Mouse (Mus musculus): ENCODE results near the gene Asns. TPM values are rescaled to one million over a fixed set of nuclear protein-coding genes. Genes with fewer than 3 reads are reported as not detected.
A peak's percentile ranks its signal among the peaks of the same experiment; 100 is the strongest.
"Not testable (repeated sequence)": the region's sequence is repeated elsewhere in the genome, so short reads cannot be mapped to it uniquely, and the experiment has no call there.

The Asns gene
- polyA plus RNA-seq, 1 experiment from 2014 or later, result 17.0 TPM

- no peak for DNase-seq (ENCODE audit: low spot score)
These were observed 16.7 kb downstream of the Asns start for GRCm38 (mm10) chr6:7676194-7676901.

- DNase-seq (ENCODE audit: low spot score), result no peak
These were observed 20.4 kb downstream of the Asns start for GRCm38 (mm10) chr6:7672438-7673253.

GRCm38 (mm10) chr6:7671429-7671828 lies 21.6 kb downstream of the Asns start:
- DNase-seq (ENCODE audit: low spot score), result no peak

- DNase-seq (ENCODE audit: low spot score), result no peak
These were observed 22.5 kb downstream of the Asns start for GRCm38 (mm10) chr6:7670588-7670987.

- DNase-seq (ENCODE audit: low spot score), result no peak
These were observed 23.3 kb downstream of the Asns start for GRCm38 (mm10) chr6:7669721-7670120.

- DNase-seq (ENCODE audit: low spot score), result no peak
These were observed 24.7 kb downstream of the Asns start for GRCm38 (mm10) chr6:7668332-7668731.

GRCm38 (mm10) chr6:7665902-7666301 lies 27.2 kb downstream of the Asns start:
- DNase-seq (ENCODE audit: low spot score), result not testable (repeated sequence)

GRCm38 (mm10) chr6:7661455-7661854 lies 31.6 kb downstream of the Asns start:
- no peak for DNase-seq (ENCODE audit: low spot score)

GRCm38 (mm10) chr6:7660377-7661080 lies 32.5 kb downstream of the Asns start:
- DNase-seq (ENCODE audit: low spot score), result peak; percentile 26

GRCm38 (mm10) chr6:7656601-7657000 lies 36.5 kb downstream of the Asns start:
- no peak for DNase-seq (ENCODE audit: low spot score)

GRCm38 (mm10) chr6:7648458-7648857 lies 44.6 kb downstream of the Asns start:
- no peak for DNase-seq (ENCODE audit: low spot score)

Other genes with a start within 250 kb of the Asns start
- 0.79 and 0.81 TPM in 2 replicates for gene Tac1, start 138.4 kb downstream of the Asns start, polyA plus RNA-seq (2015; fragmentation: Nextera tagmentation; extraction: Ambion mirVana)
- 12.2 and 14.6 TPM in 2 replicates for gene C1galt1, start 151.6 kb upstream of the Asns start, polyA plus RNA-seq (2015; fragmentation: Nextera tagmentation; extraction: Ambion mirVana)